Mouse (Mus musculus) cerebellum, adult 2 months (tissue): ENCODE results near the gene Fam129a.

ENCODE experiments used
- CTCF ChIP-seq: fragments of 200-500 bp; IDR thresholded peaks from 2 replicates; pipeline ENCODE4 v1.5.1; 2011; ENCODE audit warnings: low read depth, mild to moderate bottlenecking, control low read depth, low read length, moderate library complexity, borderline replicate concordance; ENCODE audit not compliant: insufficient read depth
- POLR2A ChIP-seq: fragments of 200-500 bp; IDR thresholded peaks from 2 replicates; pipeline ENCODE4 v1.6.1; 2011; ENCODE audit warnings: low read length, control low read depth, borderline replicate concordance; ENCODE audit not compliant: insufficient read depth

GRCm38 (mm10) chr1:151572601-151573320 lies 1.8 kb downstream of the Fam129a start:
- TF ChIP-seq POLR2A (no peak), CTCF (no peak)
